Mouse (Mus musculus) erythroid progenitor cell, adult 5-6 weeks (primary cell): ENCODE measurements around the gene Purb. TPM values are rescaled to one million over a fixed set of nuclear protein-coding genes. Genes with fewer than 3 reads are reported as not detected.
"Not testable (repeated sequence)": the region's sequence is repeated elsewhere in the genome, so short reads cannot be mapped to it uniquely, and the experiment has no call there.

ENCODE experiments used
- ATAC-seq: replicated peaks from 2 replicates; pipeline ENCODE4 v1.8.0; 2016; ENCODE audit warnings: moderate number of reproducible peaks, mild to moderate bottlenecking, moderate TSS enrichment, inconsistent platforms; ENCODE audit not compliant: poor library complexity, low FRiP score, severe bottlenecking
- total RNA-seq, 2 experiments: library from RNA; stranded (forward) in 1 of 2; stranded (reverse) in 1 of 2; fragments of 150-400 nt in 1 of 2; fragments of 186-747, 209-891 nt in 1 of 2; gene quantifications; 2 replicates each; pipeline versions ENCODE4 v1.2.3 to v1.2.4; 2015 to 2017; ENCODE audit warnings: low replicate concordance in 2 of 2

The Purb gene
- total RNA-seq, 2 experiments from 2014 or later: 41.3 to 50.7 TPM

- no peak for ATAC-seq
Observed at GRCm38 (mm10) chr11:6447493-6447892, 28.2 kb downstream of the Purb start.

- no peak for ATAC-seq
Observed at GRCm38 (mm10) chr11:6445951-6446350, 29.8 kb downstream of the Purb start.

GRCm38 (mm10) chr11:6445441-6445840 is 30.3 kb downstream of the Purb start:
- ATAC-seq: no peak

GRCm38 (mm10) chr11:6444077-6444853 is 31.5 kb downstream of the Purb start, which contains the start of gene H2afv:
Gene H2afv, minus strand, starts transcription at chr11:6444443.
- peak; percentile 98 for ATAC-seq

- no peak for ATAC-seq
Observed at GRCm38 (mm10) chr11:6443727-6444076, 32.0 kb downstream of the Purb start.

GRCm38 (mm10) chr11:6443102-6443501 is 32.6 kb downstream of the Purb start:
- no peak for ATAC-seq

- ATAC-seq: no peak
Observed at GRCm38 (mm10) chr11:6442566-6442965, 33.2 kb downstream of the Purb start.

GRCm38 (mm10) chr11:6440171-6440570 is 35.5 kb downstream of the Purb start:
- ATAC-seq: no peak

- no peak for ATAC-seq
Observed at GRCm38 (mm10) chr11:6437667-6438066, 38.0 kb downstream of the Purb start.

- peak; percentile 69 for ATAC-seq
Observed at GRCm38 (mm10) chr11:6436442-6436841, 39.3 kb downstream of the Purb start.

GRCm38 (mm10) chr11:6430186-6430585 is 45.5 kb downstream of the Purb start:
- no peak for ATAC-seq

GRCm38 (mm10) chr11:6420722-6421350 is 54.9 kb downstream of the Purb start:
- ATAC-seq: no peak

- ATAC-seq: no peak
Observed at GRCm38 (mm10) chr11:6420283-6420703, 55.4 kb downstream of the Purb start.

GRCm38 (mm10) chr11:6419156-6419555 is 56.6 kb downstream of the Purb start:
- not testable (repeated sequence) for ATAC-seq

- no peak for ATAC-seq
Observed at GRCm38 (mm10) chr11:6418751-6419150, 57.0 kb downstream of the Purb start.

Other genes starting within 250 kb of the Purb start
- gene Npc1l1, start 245.8 kb downstream of the Purb start, total RNA-seq (2015; ENCODE audit: low replicate concordance): not detected in 2 replicates
- gene Npc1l1, start 245.8 kb downstream of the Purb start, total RNA-seq (2017; ENCODE audit: low replicate concordance): not detected in 2 replicates
- 8.4 and 11.2 TPM in 2 replicates for gene Ddx56, start 208.1 kb downstream of the Purb start, total RNA-seq (2015; ENCODE audit: low replicate concordance)
- 3.2 and 6.4 TPM in 2 replicates for gene Ddx56, start 208.1 kb downstream of the Purb start, total RNA-seq (2017; ENCODE audit: low replicate concordance)
- 13.4 and 13.7 TPM in 2 replicates for gene Tmed4, start 201.0 kb downstream of the Purb start, total RNA-seq (2015; ENCODE audit: low replicate concordance)
- gene Tmed4, start 201.0 kb downstream of the Purb start, total RNA-seq (2017; ENCODE audit: low replicate concordance): 5.1 and 12.1 TPM in 2 replicates
- gene Ogdh, start 184.3 kb downstream of the Purb start, total RNA-seq (2015; ENCODE audit: low replicate concordance): 112 and 117 TPM in 2 replicates
- 81.0 and 99.9 TPM in 2 replicates for gene Ogdh, start 184.3 kb downstream of the Purb start, total RNA-seq (2017; ENCODE audit: low replicate concordance)
- gene Zmiz2, start 86.8 kb downstream of the Purb start, total RNA-seq (2015; ENCODE audit: low replicate concordance): 16.6 and 17.6 TPM in 2 replicates
- 5.1 and 7.8 TPM in 2 replicates for gene Zmiz2, start 86.8 kb downstream of the Purb start, total RNA-seq (2017; ENCODE audit: low replicate concordance)
- gene Ppia, start 60.5 kb downstream of the Purb start, total RNA-seq (2015; ENCODE audit: low replicate concordance): 1,149 and 1,152 TPM in 2 replicates
- gene Ppia, start 60.5 kb downstream of the Purb start, total RNA-seq (2017; ENCODE audit: low replicate concordance): 288 and 328 TPM in 2 replicates
- gene H2afv, start 31.5 kb downstream of the Purb start, total RNA-seq (2015; ENCODE audit: low replicate concordance): 180 and 209 TPM in 2 replicates
- gene H2afv, start 31.5 kb downstream of the Purb start, total RNA-seq (2017; ENCODE audit: low replicate concordance): 100 and 160 TPM in 2 replicates
- gene Myo1g, start 45.0 kb upstream of the Purb start, total RNA-seq (2015; ENCODE audit: low replicate concordance): 6.3 and 16.6 TPM in 2 replicates
- gene Myo1g, start 45.0 kb upstream of the Purb start, total RNA-seq (2017; ENCODE audit: low replicate concordance): 6.3 and 14.6 TPM in 2 replicates
- gene Ccm2, start 71.0 kb upstream of the Purb start, total RNA-seq (2015; ENCODE audit: low replicate concordance): 18.7 and 30.6 TPM in 2 replicates
- 9.8 and 31.8 TPM in 2 replicates for gene Ccm2, start 71.0 kb upstream of the Purb start, total RNA-seq (2017; ENCODE audit: low replicate concordance)
- not detected in 2 replicates for gene Nacad, start 130.1 kb upstream of the Purb start, total RNA-seq (2015; ENCODE audit: low replicate concordance)
- gene Nacad, start 130.1 kb upstream of the Purb start, total RNA-seq (2017; ENCODE audit: low replicate concordance): 0.98 and 2.7 TPM in 2 replicates
- gene Tbrg4, start 150.2 kb upstream of the Purb start, total RNA-seq (2015; ENCODE audit: low replicate concordance): 10.1 and 21.8 TPM in 2 replicates
- gene Tbrg4, start 150.2 kb upstream of the Purb start, total RNA-seq (2017; ENCODE audit: low replicate concordance): 3.1 and 9.2 TPM in 2 replicates
- not detected in 2 replicates for gene Wap, start 162.7 kb upstream of the Purb start, total RNA-seq (2015; ENCODE audit: low replicate concordance)
- not detected in 2 replicates for gene Wap, start 162.7 kb upstream of the Purb start, total RNA-seq (2017; ENCODE audit: low replicate concordance)
- gene Ramp3, start 182.6 kb upstream of the Purb start, total RNA-seq (2015; ENCODE audit: low replicate concordance): 2.5 TPM in 1 of 2 replicates, not detected in the other
- not detected in 2 replicates for gene Ramp3, start 182.6 kb upstream of the Purb start, total RNA-seq (2017; ENCODE audit: low replicate concordance)